Mouse (Mus musculus): Measurements from ENCODE around the gene Zfp27.
A peak's percentile ranks its signal among the peaks of the same experiment; 100 is the strongest.

The Zfp27 gene

DNA sequence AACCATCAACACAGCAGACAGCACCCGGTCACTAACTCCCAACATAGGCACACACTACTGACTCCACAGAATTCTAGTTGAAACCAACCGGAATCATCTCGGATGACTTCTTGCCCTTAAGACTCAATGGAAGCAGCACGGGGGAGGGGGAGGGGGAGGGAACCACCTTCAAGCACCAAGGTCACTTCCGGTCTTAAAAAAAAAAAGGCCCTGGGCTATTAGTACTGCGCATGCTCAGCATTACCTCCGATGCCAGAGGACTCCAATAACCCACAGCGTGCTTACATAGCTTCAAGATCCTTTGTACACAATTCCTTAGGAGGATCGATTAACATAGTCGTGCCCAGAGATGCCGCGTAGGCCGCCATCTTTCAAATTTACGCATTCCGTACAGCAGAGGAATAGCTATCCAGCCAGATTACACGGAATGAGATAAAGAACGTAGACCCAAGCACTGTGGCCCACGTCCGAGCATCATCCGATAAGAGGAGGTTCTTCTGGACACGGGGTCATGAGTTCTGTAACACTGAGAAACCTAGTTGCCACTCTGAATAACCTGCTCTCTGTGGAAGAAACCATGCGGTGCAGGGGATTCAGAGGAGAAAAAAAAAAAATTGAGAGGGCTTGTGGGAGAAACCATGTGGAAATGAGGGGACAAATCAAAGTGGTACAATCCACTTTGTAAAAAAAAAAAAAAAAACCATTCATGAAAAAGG, at the start of gene Zfp27:
Gene Zfp27 (minus strand): TSS at position 607 of the 716 bp plus-strand sequence.
- DNase-seq (ENCODE audit: low read depth, low spot score), result peak; percentile 86

DNA sequence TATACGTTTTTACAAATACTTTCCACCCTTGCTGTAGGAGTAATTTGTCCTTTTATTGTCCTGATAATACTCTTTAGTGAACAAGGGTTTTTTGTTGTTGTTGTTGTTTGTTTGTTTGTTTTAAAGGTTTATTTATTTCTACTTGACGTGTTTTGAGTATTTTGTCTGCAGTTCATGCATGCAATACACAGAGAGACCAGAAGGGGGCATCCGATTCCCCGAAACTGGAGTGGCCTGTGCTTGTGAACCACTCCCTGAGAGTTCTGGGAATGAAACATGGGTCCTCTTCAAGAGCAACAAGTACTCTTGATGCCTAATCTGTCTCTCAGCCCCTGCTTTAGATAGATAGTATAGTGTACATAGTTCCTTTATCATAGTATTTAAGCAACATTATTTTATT, 48.4 kb upstream of the Zfp27 start:
- peak; percentile 47 for DNase-seq (ENCODE audit: low read depth, low spot score)

DNA sequence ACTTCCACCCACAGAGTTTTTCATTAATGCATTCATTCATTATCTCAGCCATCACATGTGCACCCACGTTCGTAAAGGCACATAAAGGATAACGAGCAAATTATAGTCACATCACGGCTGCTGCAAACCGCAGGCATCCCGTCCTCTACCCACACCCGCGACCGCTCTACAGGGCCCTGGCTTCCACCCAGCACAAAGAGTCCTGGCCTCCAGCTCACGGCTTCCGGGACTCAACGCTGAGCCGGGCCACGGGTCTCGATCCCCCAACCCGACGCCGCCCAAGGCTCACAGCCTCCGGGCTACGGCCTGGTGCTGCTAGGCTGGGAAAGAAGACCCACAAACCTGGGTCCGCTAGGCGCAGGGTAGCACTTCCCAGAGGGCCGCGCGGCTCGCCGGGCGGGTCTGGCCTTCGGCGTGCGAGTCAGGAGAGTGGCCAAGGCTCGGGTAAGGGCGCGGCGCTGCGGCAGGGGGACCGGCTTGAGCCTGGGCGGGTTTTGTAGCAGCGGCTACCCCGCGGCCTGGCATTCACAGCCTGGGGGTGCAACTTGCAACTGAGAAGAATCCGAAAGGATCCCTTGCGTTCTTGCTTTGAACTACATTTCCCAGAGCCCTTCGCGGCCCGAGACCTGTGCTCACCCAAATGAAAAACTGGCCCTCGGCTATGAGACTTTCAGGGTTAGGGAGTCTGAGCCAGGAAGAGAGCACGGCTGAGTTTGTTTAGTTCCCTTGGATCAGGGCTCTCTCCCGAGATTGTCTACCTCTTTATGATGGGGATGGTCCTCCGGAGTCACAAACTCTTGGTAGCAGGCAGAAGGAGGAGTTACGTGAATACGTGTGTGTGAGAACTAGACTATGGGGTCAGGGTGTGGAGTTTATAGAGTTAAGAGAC, 47.4 kb upstream of the Zfp27 start, which contains the start of gene Zfp74:
Gene Zfp74 (minus strand): TSS at position 577 of the 889 bp plus-strand sequence.
- peak; percentile 86 for DNase-seq (ENCODE audit: low read depth, low spot score)

DNA sequence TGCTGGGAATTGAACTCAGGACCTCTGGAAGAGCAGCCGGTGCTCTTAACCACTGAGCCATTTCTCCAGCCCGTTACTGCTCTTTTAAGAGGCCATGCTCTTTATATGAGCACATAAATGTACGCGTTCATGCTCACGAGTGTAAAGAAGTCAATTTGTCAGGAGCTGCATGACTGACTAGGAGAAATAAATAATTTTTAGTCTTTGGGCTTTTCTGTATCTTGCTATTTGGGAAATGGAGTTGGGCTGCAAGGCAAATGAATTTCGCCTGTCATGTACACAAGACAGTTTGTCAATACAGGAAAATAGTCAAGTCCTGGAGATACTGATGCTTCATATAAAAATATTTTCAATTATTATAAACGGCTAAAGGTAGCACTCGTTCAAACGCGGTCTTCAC, 46.7 kb upstream of the Zfp27 start:
- DNase-seq (ENCODE audit: low read depth, low spot score), result no peak

DNA sequence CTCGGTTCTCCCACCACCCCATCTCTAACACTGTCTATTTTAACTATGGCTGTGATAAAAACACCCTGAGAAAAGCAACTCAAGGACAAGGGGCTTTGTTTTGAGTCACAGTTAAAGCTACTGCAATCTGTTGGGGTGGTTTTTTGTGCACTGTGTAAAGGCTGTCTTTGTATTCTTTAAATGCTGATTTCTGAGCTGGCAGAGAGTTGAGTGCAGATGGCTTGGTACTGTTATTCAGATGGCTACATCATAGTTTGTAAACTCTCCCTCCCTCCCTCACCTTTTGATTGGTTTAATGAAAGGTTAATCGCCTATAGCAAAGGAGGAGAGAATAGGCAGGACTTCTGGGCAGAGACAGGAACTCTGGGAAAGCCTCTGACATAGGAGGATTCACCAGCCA, 37.8 kb upstream of the Zfp27 start:
- DNase-seq (ENCODE audit: low read depth, low spot score), result no peak

DNA sequence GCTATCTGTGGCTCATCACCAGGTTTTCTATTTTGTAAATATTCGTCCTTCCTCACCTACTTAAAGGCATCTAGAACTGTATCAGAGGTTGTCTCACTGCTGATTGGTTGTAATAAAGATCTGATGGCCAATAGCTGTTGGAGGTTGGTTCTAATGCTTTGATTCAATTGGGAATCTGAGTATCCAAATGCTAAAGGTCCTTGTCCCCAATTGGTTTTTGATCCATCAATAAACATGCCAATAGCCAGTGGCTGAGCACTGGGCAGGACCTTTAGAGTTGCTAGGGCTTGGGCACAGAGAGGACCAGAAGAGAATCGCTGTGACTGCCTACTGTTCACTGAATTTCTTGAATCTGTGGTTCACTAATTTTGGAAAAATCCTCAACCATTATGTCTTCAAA, 37.3 kb upstream of the Zfp27 start:
- DNase-seq (ENCODE audit: low read depth, low spot score), result no peak

DNA sequence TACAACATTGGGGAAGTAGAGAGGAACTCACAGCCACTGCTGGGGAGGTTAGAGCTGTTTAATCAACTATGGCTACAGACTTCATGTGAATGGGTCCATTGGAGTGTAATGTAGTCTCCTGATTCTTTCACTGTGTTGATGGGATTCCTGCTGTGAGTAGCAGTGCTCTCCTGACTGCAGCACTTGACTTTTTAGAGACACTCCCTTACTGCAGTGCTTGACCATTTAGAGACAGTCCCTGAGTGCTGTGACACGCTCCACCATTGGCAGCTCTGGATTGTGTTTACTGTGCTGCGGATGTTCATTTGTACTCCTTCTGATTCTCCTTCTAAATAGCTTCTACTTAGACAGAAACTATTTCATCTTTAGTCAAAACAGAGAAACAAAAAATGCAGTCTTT, 36.4 kb upstream of the Zfp27 start:
- no peak for DNase-seq (ENCODE audit: low read depth, low spot score)

DNA sequence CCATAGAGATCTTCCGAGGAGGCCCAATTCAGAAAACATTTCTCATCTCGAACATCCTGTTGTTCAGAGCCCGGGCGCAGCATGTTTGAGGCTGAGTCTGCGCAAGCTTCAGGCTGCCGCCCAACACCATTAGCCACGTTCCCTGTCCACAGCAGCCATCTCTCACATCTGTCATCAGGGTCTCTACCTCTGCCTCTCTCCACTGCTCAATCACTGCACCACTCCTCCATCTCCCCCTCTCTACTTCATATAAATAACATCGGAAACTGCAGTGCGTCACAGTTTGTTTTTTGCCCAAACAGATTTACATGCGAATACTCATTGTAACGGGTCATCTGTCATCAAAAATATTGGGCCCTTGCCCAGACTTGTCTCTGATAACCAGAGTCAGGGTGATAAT, 34.7 kb upstream of the Zfp27 start:
- DNase-seq (ENCODE audit: low read depth, low spot score), result no peak

DNA sequence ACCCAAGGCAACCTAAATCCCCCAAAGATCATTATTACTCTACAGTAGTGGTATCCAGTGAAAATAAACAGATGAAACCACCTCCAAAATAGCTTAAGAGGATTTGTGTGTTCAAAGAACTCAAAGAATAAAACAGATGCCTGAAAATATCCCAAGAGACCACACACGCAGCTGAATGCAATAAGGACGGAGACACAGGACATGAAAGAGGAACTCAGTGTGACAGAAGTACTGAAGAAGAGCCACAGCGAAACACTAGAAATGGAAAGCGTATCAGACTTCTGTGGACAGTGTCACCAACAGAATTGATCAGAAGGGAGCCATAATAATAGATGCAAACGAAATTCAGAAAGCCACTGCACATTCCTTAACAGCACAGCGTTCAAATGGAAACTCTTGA, 32.5 kb upstream of the Zfp27 start:
- no peak for DNase-seq (ENCODE audit: low read depth, low spot score)

DNA sequence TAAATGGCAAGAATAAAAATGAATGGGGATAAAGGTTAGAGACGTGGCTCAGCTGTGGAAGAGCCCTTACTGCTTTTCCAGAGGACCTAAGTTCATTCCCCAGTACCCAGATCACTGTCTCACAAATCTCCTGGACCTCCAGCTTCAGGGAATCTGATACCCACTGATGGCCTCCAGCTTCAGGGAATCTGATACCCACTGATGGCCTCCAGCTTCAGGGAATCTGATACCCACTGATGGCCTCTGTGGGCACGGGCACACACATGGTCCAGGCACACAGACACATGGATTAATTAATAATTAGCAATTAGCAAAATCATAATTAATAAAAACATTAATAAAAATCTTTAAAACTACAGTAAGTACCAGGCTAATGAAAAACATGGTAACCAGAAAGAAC, 16.4 kb upstream of the Zfp27 start:
- DNase-seq (ENCODE audit: low read depth, low spot score), result no peak

DNA sequence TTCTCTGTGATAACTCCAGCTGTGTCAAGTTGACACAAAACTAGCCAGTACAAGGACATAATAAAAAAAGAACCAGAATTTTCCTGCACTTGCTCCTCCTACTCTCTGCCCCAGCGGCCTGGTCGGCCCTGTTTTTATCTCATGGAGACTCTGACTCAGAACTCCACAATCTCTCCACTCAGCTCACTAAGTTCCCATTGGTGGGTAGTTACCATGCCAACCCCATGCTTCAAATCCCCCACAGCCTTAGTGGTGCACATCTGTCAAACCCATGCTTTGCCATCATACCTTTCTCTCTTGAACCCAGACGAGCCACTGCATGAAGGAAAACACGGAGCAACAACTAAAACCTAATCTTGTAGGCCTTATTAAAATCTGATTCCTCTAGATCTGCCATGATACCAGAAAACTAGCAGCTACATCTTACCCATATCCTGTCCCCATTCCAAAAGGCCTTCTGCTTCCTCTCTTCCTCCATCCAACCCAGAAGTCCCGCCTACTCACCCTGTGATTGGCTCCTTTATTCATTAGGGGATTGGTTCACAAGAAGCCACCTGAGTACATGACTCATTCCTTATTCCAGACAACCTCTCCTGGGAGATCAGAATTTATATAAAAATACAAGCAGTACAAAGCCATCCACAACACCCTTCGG, 15.2 kb upstream of the Zfp27 start:
- no peak for DNase-seq (ENCODE audit: low read depth, low spot score)

DNA sequence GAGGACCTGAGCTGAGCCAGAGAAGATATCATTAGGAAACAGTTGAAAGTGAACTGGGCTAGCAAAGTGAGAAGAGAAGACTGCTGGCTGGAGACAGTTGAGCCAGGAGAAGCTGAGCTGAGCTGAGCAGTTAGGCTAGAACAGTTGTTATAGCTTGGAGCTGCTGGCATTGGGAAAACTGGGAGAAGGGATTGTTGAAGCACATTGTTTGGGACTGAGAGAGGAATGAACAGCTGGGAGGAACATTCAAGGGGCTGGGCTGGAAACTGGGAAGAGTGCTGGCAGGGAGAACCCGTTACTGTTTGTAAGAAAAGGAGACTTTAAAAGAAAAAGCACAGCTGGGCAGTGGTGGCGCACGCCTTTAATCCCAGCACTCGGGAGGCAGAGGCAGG, 11.7 kb upstream of the Zfp27 start:
- no peak for DNase-seq (ENCODE audit: low read depth, low spot score)

DNA sequence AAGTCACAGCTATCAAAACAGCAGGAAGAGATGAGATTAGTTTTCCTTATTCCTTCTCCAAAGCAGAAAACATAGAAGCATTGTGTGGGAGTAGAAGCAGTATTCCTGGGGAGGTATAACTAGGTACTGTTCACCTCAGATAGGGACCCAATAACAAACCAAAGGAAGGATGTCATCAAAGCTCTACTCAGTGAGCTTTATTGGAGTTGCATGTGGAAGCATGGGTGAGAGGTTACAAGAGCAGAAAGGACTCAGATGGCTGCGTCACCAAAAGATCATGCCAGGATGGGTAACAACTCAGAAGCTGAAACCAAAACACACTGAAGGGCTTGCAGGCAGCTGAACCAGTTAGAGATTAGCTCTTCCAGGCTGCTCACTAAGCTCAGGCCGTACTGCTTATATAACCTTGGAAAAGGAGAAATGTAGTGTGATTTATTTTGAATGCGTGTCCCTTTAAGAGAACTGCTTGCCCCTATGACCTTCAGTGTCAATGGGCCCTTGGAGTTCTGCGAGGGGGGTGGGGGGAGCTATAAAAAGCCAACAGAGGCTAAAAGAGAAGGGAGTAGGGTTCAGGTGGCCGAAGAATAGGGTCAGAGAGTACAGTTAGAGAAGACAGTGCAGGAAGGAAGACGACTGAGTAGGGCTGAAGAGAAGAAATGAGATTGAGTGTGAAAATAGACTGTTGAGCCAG, 11.1 kb upstream of the Zfp27 start:
- no peak for DNase-seq (ENCODE audit: low read depth, low spot score)

DNA sequence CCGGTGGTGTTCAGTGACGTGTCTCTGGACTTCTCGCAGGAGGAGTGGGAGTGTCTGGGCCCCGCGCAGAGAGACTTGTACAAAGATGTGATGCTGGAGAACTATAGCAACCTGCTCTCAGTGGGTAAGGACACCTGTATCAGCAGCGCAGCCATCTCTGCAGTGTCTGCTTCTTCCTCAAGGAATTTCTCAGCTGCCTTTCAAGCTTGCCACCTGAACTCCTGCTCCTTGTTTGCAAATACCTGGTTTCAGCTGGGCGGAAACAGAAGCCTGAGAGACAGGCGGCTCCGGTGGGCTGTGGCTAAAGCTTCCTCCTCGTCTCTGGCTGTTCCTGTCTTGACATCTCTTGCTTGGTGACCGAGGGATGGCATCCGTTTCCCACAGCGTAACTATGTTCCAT, 5.8 kb upstream of the Zfp27 start:
- DNase-seq (ENCODE audit: low read depth, low spot score), result no peak

DNA sequence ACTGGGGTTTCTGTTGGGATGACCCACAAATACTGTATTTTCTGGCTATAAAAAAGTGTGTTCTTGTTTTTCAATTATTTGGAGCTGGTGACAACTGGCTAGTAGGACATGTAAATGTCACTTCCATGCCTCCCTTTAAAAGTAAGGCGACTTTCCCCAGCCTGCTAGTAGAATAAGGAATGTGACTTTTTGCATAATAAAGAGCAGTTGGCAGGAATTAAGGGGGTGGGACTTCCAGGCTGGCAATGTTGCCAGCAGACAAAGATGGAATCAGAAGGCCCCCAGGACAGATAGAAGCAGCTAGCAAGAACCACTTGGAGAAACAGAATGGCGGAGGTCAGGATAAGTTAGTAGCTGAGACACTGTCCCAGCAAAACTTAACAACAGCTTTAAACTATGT, 3.9 kb upstream of the Zfp27 start:
- no peak for DNase-seq (ENCODE audit: low read depth, low spot score)

DNA sequence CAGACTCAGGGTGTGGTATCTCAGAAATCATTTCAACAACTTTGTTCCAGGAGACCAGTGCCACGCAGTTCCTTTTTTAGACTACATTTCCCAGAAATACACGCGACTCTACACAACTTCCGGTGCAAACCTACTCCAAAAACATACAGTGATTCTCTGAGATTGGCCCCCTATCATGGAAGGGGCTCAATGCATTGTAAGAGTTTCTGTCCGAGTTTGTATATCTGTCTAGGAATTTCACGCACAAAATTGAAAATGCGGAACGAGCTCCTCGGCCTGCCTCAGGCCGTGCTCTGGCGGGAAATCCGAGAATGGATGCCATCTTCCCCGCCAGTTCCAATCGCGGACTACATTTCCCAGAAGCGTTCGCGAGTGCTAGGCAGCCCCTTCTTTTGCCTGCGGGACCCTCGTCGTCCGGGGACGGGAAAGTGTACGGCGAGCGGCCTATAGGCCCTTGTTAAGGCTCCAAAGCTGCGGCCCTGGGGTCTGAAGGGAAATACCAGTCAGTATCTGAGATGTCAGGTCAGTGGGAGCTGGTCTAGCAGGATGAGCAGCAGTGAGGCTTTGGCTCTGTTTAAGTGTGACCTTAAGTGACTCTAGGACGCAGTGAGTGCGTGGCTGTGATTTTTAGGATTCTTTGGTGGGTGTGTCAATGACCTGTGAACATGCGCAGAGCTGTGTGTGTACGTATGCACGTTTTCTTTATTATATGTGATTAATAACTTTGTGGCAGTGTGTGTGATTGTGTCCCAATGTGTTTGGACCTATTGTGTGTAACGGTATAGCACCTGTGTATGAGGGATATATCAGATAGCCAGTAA, 2.0 kb upstream of the Zfp27 start, which contains the start of gene Zfp383:
Gene Zfp383 (plus strand): TSS at position 94 of the 821 bp plus-strand sequence.
- peak; percentile 89 for DNase-seq (ENCODE audit: low read depth, low spot score)

DNA sequence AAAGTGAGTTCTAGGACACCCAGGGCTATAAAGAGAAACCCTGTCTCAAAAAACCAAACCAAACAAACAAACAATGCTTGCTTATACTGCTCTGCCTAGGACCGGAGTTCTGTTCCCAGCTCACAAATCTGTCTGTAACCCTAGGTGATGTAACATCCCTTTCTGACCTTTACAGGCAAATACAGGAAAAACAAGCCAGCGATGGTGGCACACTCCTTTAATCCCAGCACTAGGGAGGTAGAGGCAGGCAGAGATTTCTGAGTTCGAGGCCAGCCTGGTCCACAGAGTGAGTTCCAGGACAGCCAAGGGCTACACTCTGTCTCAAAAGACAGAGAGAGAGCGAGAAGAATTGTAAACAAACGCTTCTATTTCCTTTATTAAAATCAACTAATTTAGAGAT, 834 bp upstream of the Zfp27 start:
- DNase-seq (ENCODE audit: low read depth, low spot score), result no peak

DNA sequence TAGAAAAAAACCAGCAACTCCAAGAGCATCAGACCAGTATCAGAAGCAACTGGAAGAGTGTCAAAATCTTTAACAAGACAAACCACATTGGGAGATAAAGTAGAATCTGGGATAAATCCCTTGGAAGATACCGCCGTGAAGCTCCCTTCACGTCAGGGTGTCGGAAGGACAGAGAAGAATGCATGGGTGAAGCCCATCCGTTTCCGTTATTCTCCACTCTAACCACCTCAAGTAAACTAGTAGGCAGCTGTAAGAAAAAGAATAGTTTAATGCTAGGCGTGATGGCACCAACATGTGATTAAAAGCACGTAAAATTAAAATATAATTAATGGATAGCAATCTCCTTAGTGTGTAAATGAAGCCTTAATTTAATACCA, 298 bp upstream of the Zfp27 start:
- no peak for DNase-seq (ENCODE audit: low read depth, low spot score)

DNA sequence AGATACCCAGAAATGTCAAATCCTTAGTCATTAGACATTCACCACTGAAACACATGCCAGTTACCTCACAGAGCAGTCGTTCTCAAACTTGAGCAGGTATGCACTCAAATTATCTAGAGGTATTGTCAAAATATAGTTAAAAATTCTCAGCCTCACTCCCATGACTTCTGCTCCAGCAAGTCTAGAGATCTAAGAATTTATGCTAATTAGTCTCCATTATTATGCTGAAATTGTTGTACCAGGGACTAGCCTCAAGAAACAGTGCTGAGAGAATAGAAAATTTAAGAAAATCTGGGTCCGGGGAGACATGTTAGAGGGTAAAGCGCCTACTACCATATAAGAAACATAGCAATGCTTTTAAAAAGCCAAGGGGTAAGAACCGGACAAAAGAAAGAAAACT, 2.3 kb downstream of the Zfp27 start:
- no peak for DNase-seq (ENCODE audit: low read depth, low spot score)

DNA sequence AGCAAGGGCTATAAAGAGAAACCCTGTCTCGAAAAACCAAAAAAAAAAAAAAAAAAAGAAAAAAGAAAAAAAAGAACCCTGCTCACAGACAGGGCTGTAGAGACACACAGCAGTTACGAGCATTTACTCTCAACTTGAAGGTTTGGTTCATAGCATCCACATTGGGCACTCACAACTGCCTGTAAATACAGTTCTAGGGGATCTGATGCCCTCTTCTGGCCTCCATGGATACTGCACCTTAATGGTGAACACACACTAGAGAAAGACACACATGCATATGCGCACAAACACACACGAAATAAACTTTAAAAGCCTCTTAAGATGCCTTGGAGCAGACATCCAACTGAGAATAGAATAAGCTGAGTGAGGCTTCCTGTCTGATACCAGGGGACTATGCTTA, 8.0 kb downstream of the Zfp27 start:
- DNase-seq (ENCODE audit: low read depth, low spot score), result no peak

DNA sequence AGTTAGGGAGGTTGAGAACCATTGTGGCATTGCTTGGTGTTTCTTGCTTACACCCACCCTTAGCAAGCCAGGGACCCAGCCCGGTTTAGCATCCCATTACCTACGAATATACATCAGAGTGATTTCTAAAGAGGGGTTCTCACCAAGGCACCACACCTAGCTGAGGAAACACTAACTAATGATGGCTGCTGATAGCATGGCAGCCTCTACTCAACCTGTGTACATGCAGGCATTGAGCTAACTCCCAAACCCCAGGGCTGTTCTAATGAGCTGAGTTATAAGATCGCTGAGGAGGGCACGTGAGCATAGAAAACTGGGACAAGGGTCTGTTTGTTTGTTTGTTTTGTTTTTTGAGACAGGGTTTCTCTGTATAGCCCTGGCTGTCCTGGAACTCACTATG, 13.6 kb downstream of the Zfp27 start:
- no peak for DNase-seq (ENCODE audit: low read depth, low spot score)
